Mouse (Mus musculus): ENCODE measurements around the gene Ssc4d. TPM values are rescaled to one million over a fixed set of nuclear protein-coding genes. Genes with fewer than 3 reads are reported as not detected.
A peak's percentile ranks its signal among the peaks of the same experiment; 100 is the strongest.

Gene Ssc4d
- total and polyA plus RNA-seq, 2 experiments from 2014 or later, result 4.0 to 7.0 TPM

- Histone ChIP-seq H3K4me1 (ENCODE audit: insufficient read depth) (no peaks in the 10 kb centered on the region), H3K27me3 (ENCODE audit: insufficient read depth, low read length) (no peaks in the 10 kb centered on the region), H3K36me3 (ENCODE audit: insufficient read depth) (peaks cover 40% of the 10 kb centered on the region), H3K9ac (no peak overlapping the region), H3K9me3 (ENCODE audit: low read length) (no peaks in the 10 kb centered on the region), H3K4me2 (ENCODE audit: low read depth) (no peak overlapping the region), H3K4me3 (ENCODE audit: low read depth, low read length) (no peak overlapping the region), H3K27ac (ENCODE audit: low read depth, low read length) (no peak overlapping the region)
- no peak for DNase-seq
- ATAC-seq, result no peak
- WGBS, result 97% methylated on average over 5 of the region's 5 CpGs
- TF ChIP-seq CTCF (IDR thresholded peaks at IDR 0.05; ENCODE audit: low read depth), result no peak
These were observed 56.3 kb downstream of the Ssc4d start for GRCm38 (mm10) chr5:135918059-135918437.

- H3K9me3 ChIP-seq (ENCODE audit: low read length), result no peaks in the 10 kb centered on the region
- H3K4me2 ChIP-seq (ENCODE audit: low read depth), result no peak overlapping the region
- H3K9ac ChIP-seq, result no peak overlapping the region
- DNase-seq (no peak), ATAC-seq (no peak)
- H3K4me1 ChIP-seq (ENCODE audit: insufficient read depth), result no peaks in the 10 kb centered on the region
- WGBS, result 94% methylated on average over 8 of the region's 8 CpGs
- H3K4me3 ChIP-seq (ENCODE audit: low read depth, low read length), result no peak overlapping the region
- peaks cover 38% of the 10 kb centered on the region for H3K36me3 ChIP-seq (ENCODE audit: insufficient read depth)
- no peaks in the 10 kb centered on the region for H3K27me3 ChIP-seq (ENCODE audit: insufficient read depth, low read length)
- no peak overlapping the region for H3K27ac ChIP-seq (ENCODE audit: low read depth, low read length)
- TF ChIP-seq CTCF (IDR thresholded peaks at IDR 0.05; ENCODE audit: low read depth), result peak; percentile 51
These were observed 56.8 kb downstream of the Ssc4d start for GRCm38 (mm10) chr5:135917327-135918058.

- Histone ChIP-seq H3K4me2 (ENCODE audit: low read depth) (no peak overlapping the region), H3K9ac (no peak overlapping the region), H3K27ac (ENCODE audit: low read depth, low read length) (no peak overlapping the region), H3K4me3 (ENCODE audit: low read depth, low read length) (no peak overlapping the region), H3K36me3 (ENCODE audit: insufficient read depth) (peaks cover 35% of the 10 kb centered on the region), H3K9me3 (ENCODE audit: low read length) (no peaks in the 10 kb centered on the region), H3K27me3 (ENCODE audit: insufficient read depth, low read length) (no peaks in the 10 kb centered on the region), H3K4me1 (ENCODE audit: insufficient read depth) (no peaks in the 10 kb centered on the region)
- ATAC-seq (no peak), DNase-seq (no peak)
- TF ChIP-seq CTCF (IDR thresholded peaks at IDR 0.05; ENCODE audit: low read depth), result no peak
- WGBS, result 85% methylated on average over 3 of the region's 3 CpGs
These were observed 57.7 kb downstream of the Ssc4d start for GRCm38 (mm10) chr5:135916601-135917000.

GRCm38 (mm10) chr5:135916051-135916565 lies 58.2 kb downstream of the Ssc4d start:
- DNase-seq (no peak), ATAC-seq (no peak)
- H3K27ac ChIP-seq (ENCODE audit: low read depth, low read length), result no peak overlapping the region
- no peak overlapping the region for H3K4me2 ChIP-seq (ENCODE audit: low read depth)
- H3K4me3 ChIP-seq (ENCODE audit: low read depth, low read length), result no peak overlapping the region
- TF ChIP-seq CTCF (IDR thresholded peaks at IDR 0.05; ENCODE audit: low read depth), result no peak
- no peak overlapping the region for H3K9ac ChIP-seq
- no peaks in the 10 kb centered on the region for H3K9me3 ChIP-seq (ENCODE audit: low read length)
- peaks cover 35% of the 10 kb centered on the region for H3K36me3 ChIP-seq (ENCODE audit: insufficient read depth)
- WGBS, result 92% methylated on average over 6 of the region's 6 CpGs
- no peaks in the 10 kb centered on the region for H3K27me3 ChIP-seq (ENCODE audit: insufficient read depth, low read length)
- no peaks in the 10 kb centered on the region for H3K4me1 ChIP-seq (ENCODE audit: insufficient read depth)

GRCm38 (mm10) chr5:135914156-135914555 lies 60.2 kb downstream of the Ssc4d start:
- ATAC-seq (no peak), DNase-seq (no peak)
- Histone ChIP-seq H3K27ac (ENCODE audit: low read depth, low read length) (no peak overlapping the region), H3K4me1 (ENCODE audit: insufficient read depth) (no peaks in the 10 kb centered on the region), H3K27me3 (ENCODE audit: insufficient read depth, low read length) (no peaks in the 10 kb centered on the region), H3K9me3 (ENCODE audit: low read length) (no peaks in the 10 kb centered on the region), H3K4me2 (ENCODE audit: low read depth) (no peak overlapping the region), H3K4me3 (ENCODE audit: low read depth, low read length) (no peak overlapping the region), H3K36me3 (ENCODE audit: insufficient read depth) (peaks cover 54% of the 10 kb centered on the region), H3K9ac (no peak overlapping the region)
- no peak for TF ChIP-seq CTCF (IDR thresholded peaks at IDR 0.05; ENCODE audit: low read depth)
- WGBS, result 89% methylated on average over 6 of the region's 6 CpGs

- ATAC-seq (no peak), DNase-seq (no peak)
- no peak overlapping the region for H3K4me3 ChIP-seq (ENCODE audit: low read depth, low read length)
- no peaks in the 10 kb centered on the region for H3K9me3 ChIP-seq (ENCODE audit: low read length)
- peaks cover 55% of the 10 kb centered on the region for H3K36me3 ChIP-seq (ENCODE audit: insufficient read depth)
- H3K9ac ChIP-seq, result no peak overlapping the region
- no peaks in the 10 kb centered on the region for H3K4me1 ChIP-seq (ENCODE audit: insufficient read depth)
- 83% methylated on average over 5 of the region's 5 CpGs for WGBS
- H3K4me2 ChIP-seq (ENCODE audit: low read depth), result no peak overlapping the region
- H3K27ac ChIP-seq (ENCODE audit: low read depth, low read length), result no peak overlapping the region
- no peak for TF ChIP-seq CTCF (IDR thresholded peaks at IDR 0.05; ENCODE audit: low read depth)
- H3K27me3 ChIP-seq (ENCODE audit: insufficient read depth, low read length), result no peaks in the 10 kb centered on the region
These were observed 61.1 kb downstream of the Ssc4d start for GRCm38 (mm10) chr5:135913201-135913600.

- ATAC-seq, result no peak
- H3K36me3 ChIP-seq (ENCODE audit: insufficient read depth), result peaks cover 48% of the 10 kb centered on the region
- no peak overlapping the region for H3K4me3 ChIP-seq (ENCODE audit: low read depth, low read length)
- H3K27ac ChIP-seq (ENCODE audit: low read depth, low read length), result no peak overlapping the region
- no peaks in the 10 kb centered on the region for H3K27me3 ChIP-seq (ENCODE audit: insufficient read depth, low read length)
- no peak for DNase-seq
- H3K9me3 ChIP-seq (ENCODE audit: low read length), result no peaks in the 10 kb centered on the region
- WGBS, result 92% methylated on average over 11 of the region's 11 CpGs
- no peaks in the 10 kb centered on the region for H3K4me1 ChIP-seq (ENCODE audit: insufficient read depth)
- no peak overlapping the region for H3K9ac ChIP-seq
- no peak for TF ChIP-seq CTCF (IDR thresholded peaks at IDR 0.05; ENCODE audit: low read depth)
- H3K4me2 ChIP-seq (ENCODE audit: low read depth), result no peak overlapping the region
These were observed 62.6 kb downstream of the Ssc4d start for GRCm38 (mm10) chr5:135911633-135912220.
